Mouse (Mus musculus) frontal cortex, postnatal 25 days (tissue): ENCODE data around the gene Gprc5d.

Experiments
- DNase-seq, 2 experiments: peaks; one replicate each; pipeline ENCODE4 v3.0.0; 2022; ENCODE audit warnings: low spot score in 2 of 2

The Gprc5d gene

GRCm38 (mm10) chr6:135118183-135118582, at the start of gene Gprc5d:
Gene Gprc5d (minus strand): TSS chr6:135118283.
- no peak for DNase-seq

GRCm38 (mm10) chr6:135166712-135167111, 48.6 kb upstream of the Gprc5d start:
- DNase-seq, result no peak

- no peak for DNase-seq
Observed at GRCm38 (mm10) chr6:135166262-135166661, 48.2 kb upstream of the Gprc5d start.

GRCm38 (mm10) chr6:135165706-135166105, 47.6 kb upstream of the Gprc5d start:
- no peak for DNase-seq

GRCm38 (mm10) chr6:135165191-135165590, 47.1 kb upstream of the Gprc5d start:
- no peak for DNase-seq

DNA sequence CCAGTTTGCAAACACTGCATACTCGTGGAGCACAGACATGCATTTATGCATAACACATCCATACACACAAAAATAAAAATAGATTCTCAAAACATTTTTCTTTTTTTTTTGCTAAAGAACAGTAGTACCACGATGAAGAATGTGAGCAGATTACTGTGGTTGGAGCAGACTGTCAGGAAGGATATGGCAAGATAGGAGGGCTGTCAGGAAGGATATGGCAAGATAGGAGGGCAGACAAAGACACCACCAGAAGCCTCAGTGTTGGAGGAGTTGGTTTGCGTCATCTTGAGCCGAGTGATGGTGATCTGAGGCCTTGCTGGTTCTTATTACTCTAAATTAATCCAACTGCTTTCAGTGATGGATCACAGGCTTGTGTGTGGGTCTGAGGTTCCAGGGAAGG, 44.8 kb upstream of the Gprc5d start:
- no peak for DNase-seq

GRCm38 (mm10) chr6:135162311-135162710, 44.2 kb upstream of the Gprc5d start:
- no peak for DNase-seq

DNA sequence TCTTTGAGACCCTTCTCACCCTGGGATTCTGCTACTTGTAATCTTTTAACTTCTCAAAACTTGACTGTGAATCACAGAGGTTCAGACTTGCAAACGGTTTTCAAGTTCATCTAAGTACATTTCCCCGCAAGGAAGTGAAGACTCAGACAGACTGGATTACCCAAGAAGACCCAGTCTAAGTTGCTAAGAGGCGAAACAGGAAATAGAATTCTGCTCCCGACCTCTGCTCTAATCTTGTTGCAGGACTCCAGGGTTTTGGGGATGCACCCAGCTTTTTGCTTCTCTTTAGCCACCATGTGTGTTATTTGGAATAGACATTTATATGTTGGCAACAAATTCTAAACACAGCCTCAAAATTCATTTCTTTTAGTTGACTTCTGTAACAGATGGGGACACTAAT, 43.3 kb upstream of the Gprc5d start:
- no peak for DNase-seq

DNA sequence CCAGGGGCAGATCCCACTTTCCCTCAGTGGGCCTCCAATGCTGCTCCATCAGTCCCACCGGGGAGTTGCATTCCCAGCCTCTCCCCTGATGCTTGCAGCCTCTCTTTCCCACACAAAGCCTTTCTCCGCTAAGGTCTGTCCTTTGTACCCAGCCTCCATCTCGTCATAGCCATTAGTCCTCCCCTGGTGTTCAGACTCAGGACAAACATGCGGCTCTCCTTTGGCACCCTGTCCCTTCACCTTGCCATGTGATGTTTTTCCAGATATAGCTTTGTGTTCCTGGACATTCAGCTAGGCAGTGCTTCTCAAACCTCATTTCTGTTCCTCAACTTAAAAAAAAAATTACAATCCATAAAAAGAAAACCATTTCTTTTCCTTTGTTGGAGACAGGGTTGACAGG, 40.4 kb upstream of the Gprc5d start:
- no peak for DNase-seq

GRCm38 (mm10) chr6:135157496-135157895, 39.4 kb upstream of the Gprc5d start:
- DNase-seq, result no peak

GRCm38 (mm10) chr6:135156597-135156996, 38.5 kb upstream of the Gprc5d start:
- no peak for DNase-seq

DNA sequence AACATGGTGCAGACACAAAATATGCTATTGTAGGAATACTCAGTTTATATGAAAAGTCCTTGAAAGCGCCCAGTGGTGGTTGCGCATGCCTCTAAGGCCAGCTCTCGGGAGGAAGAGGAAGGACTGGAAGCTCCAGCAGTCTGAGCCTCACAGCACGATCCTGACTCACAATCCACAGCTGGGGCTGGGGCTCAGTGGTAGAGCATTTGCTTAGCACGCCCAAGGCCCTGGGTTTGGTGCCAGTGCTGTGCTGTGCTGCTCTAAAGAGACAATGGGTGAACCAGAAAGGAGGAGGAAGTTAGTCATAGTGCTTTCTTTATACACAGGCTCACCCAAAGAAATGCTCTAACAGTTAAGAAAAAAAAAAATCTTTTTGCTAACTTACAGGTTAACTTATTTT, 35.6 kb upstream of the Gprc5d start:
- no peak for DNase-seq

DNA sequence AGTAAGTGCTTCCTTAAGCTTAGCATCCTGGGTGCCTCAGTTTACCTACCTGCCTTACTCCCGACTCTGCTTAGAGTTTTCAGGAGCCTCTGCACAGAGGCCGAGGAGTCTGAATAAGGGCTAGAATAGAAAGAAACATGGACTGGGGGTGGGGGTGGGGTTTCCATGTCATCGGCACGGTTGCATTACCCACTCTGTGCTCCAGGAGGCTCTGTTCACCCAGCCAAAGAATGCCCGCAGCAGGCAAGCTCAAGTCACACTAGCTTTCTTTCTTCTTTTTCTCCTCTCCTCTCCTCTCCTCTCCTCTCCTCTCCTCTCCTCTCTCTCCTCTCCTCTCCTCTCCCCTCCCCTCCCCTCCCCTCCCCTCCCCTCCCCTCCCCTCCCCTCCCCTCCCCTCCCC, 32.2 kb upstream of the Gprc5d start:
- DNase-seq, result no peak

DNA sequence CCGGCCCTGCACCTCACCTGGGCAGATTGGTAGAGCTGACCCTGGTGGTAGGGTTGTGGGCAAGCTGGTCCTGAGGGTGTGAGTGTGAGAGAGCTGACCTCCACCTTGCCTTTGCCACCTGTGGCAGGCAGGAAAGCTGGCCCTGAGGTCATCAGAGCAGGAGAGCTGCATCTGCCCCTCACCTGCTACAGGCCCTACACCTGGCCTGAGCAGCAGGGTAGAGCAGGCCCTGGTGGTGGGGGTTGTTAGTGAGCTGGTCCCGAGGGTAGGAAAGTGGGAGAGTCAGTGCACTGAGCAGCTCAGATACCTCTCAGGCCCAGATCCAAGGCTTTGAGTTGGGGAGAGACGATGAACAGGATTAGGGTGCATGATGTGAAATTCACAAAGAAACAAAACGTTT, 31.6 kb upstream of the Gprc5d start:
- DNase-seq, result no peak

DNA sequence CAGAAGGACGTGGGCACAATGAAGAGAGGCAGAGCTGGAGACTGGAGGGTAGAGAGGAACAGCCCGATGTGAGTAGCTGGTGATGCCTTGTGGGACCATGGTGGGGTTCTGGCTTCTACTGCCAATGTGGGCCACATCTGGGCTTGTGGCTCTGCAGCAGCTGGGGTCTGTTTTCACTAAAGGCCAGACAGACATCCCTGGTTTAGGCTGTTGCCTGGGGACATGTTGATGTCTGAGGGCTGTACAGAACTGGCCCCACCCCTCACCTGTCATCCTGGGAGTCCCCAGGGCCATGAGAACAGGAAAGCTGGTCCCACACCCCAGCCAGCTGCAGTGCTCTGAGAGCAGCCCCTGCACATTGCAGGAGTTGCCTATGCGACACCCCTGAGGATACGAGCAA, 31.1 kb upstream of the Gprc5d start:
- no peak for DNase-seq

- no peak for DNase-seq
Observed at GRCm38 (mm10) chr6:135148506-135148905, 30.4 kb upstream of the Gprc5d start.

- DNase-seq, result no peak
Observed at GRCm38 (mm10) chr6:135145976-135146375, 27.9 kb upstream of the Gprc5d start.

DNA sequence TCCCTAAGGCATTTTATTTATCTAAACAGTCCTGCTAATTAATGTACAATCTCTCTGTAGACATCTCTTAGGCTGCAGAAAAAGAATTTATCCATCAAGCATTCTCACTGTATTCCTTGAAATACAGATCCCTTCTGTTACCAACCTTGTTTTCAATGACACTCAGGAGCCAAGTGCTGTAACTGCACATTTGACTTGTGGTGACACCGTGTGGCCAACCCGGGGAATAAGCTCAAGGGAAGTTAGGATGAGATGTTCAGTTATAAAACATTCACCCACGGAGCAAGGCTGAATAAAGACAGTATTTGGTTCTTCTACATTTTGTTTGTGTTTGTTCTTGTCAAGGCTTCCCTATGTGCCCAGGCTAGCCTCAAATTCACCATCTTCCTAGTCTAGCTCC, 26.4 kb upstream of the Gprc5d start:
- no peak for DNase-seq

DNA sequence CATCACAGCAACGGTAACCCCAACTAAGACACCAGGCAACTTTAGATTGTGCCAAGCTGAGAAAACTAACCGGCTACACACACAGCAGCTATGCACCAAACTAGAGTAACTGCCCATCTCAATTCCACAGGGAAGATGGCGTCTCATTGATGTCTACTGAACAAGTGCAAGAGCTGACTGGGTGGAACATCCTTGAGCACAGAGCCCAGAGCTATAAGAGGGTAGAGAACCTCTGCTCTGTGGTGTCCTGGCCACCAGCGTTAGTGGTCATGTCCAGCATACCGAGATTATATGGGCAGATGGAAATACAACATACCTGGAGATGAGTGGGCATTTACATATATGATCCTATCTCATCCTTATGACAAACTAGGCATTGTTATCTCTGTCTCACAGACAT, 25.1 kb upstream of the Gprc5d start:
- DNase-seq, result no peak

GRCm38 (mm10) chr6:135141451-135142147, 23.5 kb upstream of the Gprc5d start:
- no peak for DNase-seq

GRCm38 (mm10) chr6:135138746-135139145, 20.7 kb upstream of the Gprc5d start:
- DNase-seq, result no peak

GRCm38 (mm10) chr6:135138207-135138606, 20.1 kb upstream of the Gprc5d start:
- no peak for DNase-seq

- no peak for DNase-seq
Observed at GRCm38 (mm10) chr6:135137736-135138135, 19.7 kb upstream of the Gprc5d start.
